In genomic region chr4:139747190-139747936, GRCm38 (mm10) we compare ENCODE assay signal across 11 mouse cellular contexts.
DNase-seq lines count a peak whose midpoint lies in the region; ATAC-seq lines count a peak whose summit lies in the region.
"Had no signal": no experiment of that assay in that cellular context is flagged by ENCODE, and none has a peak within 500 bp of the region (broad histone marks: within the 10 kb centered on the region; RNA-seq: fewer than 3 reads in every experiment).

No protein-coding gene starts in this region.

- H3K36me3 ChIP-seq in intestine, embryonic 15.5 days, result no peaks in the 10 kb centered on the region
- H3K36me3 ChIP-seq: stomach, embryonic 15.5 days had no signal

- WGBS in intestine, embryonic 15.5 days, result 35% methylated on average over 12 of the region's 12 CpGs

- H3K9me3 ChIP-seq in intestine, embryonic 15.5 days, result no peaks in the 10 kb centered on the region
- H3K9me3 ChIP-seq: stomach, embryonic 15.5 days had no signal

- H3K9ac ChIP-seq in intestine, embryonic 15.5 days, result no peak overlapping the region
- H3K9ac ChIP-seq: stomach, embryonic 15.5 days had no signal

- DNase-seq in kidney, postnatal 10 days, result peak; percentile 24
- DNase-seq in kidney, postnatal 14 days, result no peak
- DNase-seq in ES-CJ7 (ENCODE audit: low read depth, low spot score), result peak; percentile 56
- peak; percentile 63 for DNase-seq in embryo, embryonic 11 days
- no peak for DNase-seq in layer of hippocampus, adult 9-11 months
- no peak for DNase-seq in ovary, adult 18-20 months (ENCODE audit: low spot score)
- DNase-seq: cerebellum, adult 11-12 months; heart, adult 11 months had no signal

- no peak overlapping the region for H3K4me2 ChIP-seq in intestine, embryonic 15.5 days (replicated peaks)
- H3K4me2 ChIP-seq: stomach, embryonic 15.5 days had no signal

- H3K27ac ChIP-seq in intestine, embryonic 15.5 days, result no peak overlapping the region
- H3K27ac ChIP-seq: stomach, embryonic 15.5 days had no signal

- peaks cover 4% of the 10 kb centered on the region; the same call in 1 of the 2 replicates for H3K4me1 ChIP-seq in intestine, embryonic 15.5 days (replicated peaks)
- H3K4me1 ChIP-seq: stomach, embryonic 15.5 days had no signal

- peak; percentile 25; the same call in 1 of the 2 replicates for ATAC-seq in intestine, embryonic 15.5 days
- ATAC-seq in cerebellum, adult (ENCODE audit: insufficient number of reproducible peaks, low FRiP score, low TSS enrichment), result no peak

- H3K27me3 ChIP-seq in intestine, embryonic 15.5 days (replicated peaks), result no peaks in the 10 kb centered on the region
- H3K27me3 ChIP-seq: stomach, embryonic 15.5 days had no signal

- no peak overlapping the region for H3K4me3 ChIP-seq in intestine, embryonic 15.5 days (replicated peaks)
- H3K4me3 ChIP-seq: stomach, embryonic 15.5 days had no signal

Comparison
In these comparisons a context has a peak if more than half of its experiments do, and no peak if none do; other contexts are left out.
1. DNase-seq: peak in kidney, postnatal 10 days (single experiment), ES-CJ7 (single experiment) and embryo, embryonic 11 days (single experiment); none in kidney, postnatal 14 days (single experiment), layer of hippocampus, adult 9-11 months (single experiment) and ovary, adult 18-20 months (single experiment).